Mouse (Mus musculus) testis, adult 2 months (tissue): ENCODE results near the gene Ciz1.

ENCODE experiments used
- CTCF ChIP-seq: fragments of 200-500 bp; IDR thresholded peaks from 2 replicates; pipeline ENCODE4 v1.5.1; 2012; ENCODE audit warnings: low read depth, mild to moderate bottlenecking, inconsistent platforms, low read length, moderate library complexity; ENCODE audit not compliant: control insufficient read depth, insufficient read depth, insufficient replicate concordance
- POLR2A ChIP-seq: fragments of 200-500 bp; IDR thresholded peaks from 2 replicates; pipeline ENCODE4 v1.6.1; 2012; ENCODE audit warnings: low read depth, mild to moderate bottlenecking, inconsistent platforms, low read length, moderate library complexity; ENCODE audit not compliant: control insufficient read depth

DNA sequence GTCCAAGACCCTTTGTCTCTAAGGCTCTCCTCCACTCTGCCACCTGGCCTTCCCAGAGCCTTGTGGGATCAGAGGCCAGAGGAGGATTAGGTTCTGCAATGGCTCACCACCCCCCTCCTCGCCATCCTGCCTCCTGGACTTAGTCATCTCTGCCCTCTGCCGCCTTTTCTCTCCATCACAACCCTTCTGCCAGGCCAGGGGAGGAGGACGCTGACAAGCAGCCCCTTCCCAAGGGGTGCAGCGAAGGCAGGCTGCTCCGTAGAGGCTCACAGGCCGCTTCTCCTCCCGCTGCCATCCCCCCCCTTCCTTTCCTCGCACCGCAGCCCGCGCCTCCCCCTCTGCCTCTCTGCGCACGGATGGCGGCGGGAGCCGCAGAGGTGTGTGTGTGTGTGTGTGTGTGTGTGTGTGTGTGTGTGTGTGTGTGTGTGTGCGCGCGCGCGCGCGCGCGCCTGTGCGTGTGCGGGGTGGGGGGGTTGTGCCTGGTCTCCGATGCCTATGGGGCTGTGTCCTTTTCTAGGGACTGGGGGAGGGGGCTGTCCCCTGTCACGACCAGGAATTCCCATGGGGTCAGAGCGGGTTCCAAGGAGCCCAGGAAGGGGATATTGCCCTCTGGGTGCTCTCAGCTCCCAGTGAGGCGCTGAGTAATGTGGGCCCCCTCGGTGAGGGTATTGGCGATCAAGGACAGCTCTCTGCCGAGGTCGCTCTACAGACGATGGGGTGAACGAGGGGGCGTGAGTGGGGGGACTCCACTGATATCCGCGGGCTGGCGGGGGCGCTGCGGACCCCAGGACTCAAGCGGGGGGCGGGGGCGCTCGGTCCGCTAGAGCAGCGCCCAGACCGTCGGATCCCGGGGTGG, at the start of gene Ciz1:
- TF ChIP-seq CTCF (no peak), POLR2A (no peak)
